Mouse (Mus musculus): ENCODE results near the gene Papss2.

DNA sequence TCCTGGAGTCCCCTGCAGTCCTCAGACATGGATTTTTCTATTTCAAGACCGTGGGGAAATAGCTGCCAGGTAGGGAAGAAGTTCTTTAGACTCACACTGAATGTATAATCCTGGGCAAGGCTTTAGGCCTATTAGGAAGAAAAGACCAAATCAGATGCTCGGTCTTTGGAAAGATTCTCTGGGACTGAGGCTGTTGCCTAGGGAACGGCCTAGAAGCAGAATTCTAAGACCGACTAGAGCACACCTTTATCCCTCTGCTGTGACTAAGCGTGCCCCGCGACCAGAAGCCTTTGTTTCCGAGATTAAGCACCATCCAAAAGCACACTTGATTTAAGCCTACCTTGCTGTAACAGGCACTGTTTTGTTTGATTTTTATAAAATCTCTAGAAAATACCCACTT lies 46.4 kb downstream of the Papss2 start:
- TF ChIP-seq CTCF (IDR thresholded peaks at IDR 0.05; ENCODE audit: low read depth, low read length) (no peak), POLR2A (IDR thresholded peaks at IDR 0.05; ENCODE audit: insufficient read depth, low read length) (no peak), EP300 (IDR thresholded peaks at IDR 0.05; ENCODE audit: insufficient read depth, low read depth, low read length) (no peak)

Data from ES-Bruce4 (cell line).